ENCODE assay signal across 8 mouse cellular contexts in the genomic region with DNA sequence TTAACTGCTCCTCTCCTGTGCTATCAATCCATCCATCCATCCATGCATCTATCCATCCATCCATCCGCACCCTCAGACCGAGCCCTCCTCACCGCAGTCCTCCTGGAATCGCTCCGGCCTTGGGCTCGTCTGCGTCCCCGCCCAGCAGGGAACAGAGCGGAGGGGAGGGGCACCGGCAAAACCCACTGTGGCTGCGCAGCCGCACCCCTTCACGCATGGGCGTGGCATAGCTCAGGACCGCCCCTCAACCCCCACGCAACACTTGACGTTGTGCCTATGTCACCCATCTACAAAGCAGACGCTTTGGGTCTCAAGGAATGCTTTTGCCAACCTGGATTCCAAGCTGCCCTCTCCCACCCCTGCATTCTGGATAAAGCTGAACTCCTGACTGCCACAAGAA. TPM values are rescaled to one million over a fixed set of nuclear protein-coding genes. Genes with fewer than 3 reads are reported as not detected.
DNase-seq lines count a peak whose midpoint lies in the region; ATAC-seq and TF ChIP-seq lines count a peak whose summit lies in the region.

A gene (minus strand): TSS at position 137 of the 400 bp plus-strand sequence.

- peak; percentile 74 for DNase-seq in ES-E14 (ENCODE audit: low read depth, low spot score)
- peak; percentile 96 for DNase-seq in cerebellum, adult 11-12 months
- DNase-seq in forebrain, postnatal 0 days: peak; percentile 95
- peak; percentile 74 for DNase-seq in heart, postnatal 25 days (ENCODE audit: low spot score)
- peak; percentile 93 to 96 for DNase-seq in layer of hippocampus, adult 18-20 months (ENCODE audit: low spot score in 2 of 2)
- DNase-seq in lung, adult 18-20 months: peak; percentile 87 to 92
- peak; percentile 93 for DNase-seq in testis, postnatal 10 days (ENCODE audit: low spot score)

- H3K27me3 ChIP-seq in forebrain, postnatal 0 days (ENCODE audit: insufficient read depth, low read length): no peaks in the 10 kb centered on the region
- no peaks in the 10 kb centered on the region for H3K27me3 ChIP-seq in neural tube, embryonic 15.5 days (replicated peaks)

- peak within 1 kb of the TSS; percentile 95 for H3K4me2 ChIP-seq in forebrain, postnatal 0 days (ENCODE audit: low read depth)
- peak within 1 kb of the TSS; percentile 98 for H3K4me2 ChIP-seq in neural tube, embryonic 15.5 days

- peaks cover 30% of the 10 kb centered on the region for H3K36me3 ChIP-seq in ES-E14 (ENCODE audit: control insufficient read depth, insufficient read depth, low read length, poor library complexity, severe bottlenecking)
- H3K36me3 ChIP-seq in forebrain, postnatal 0 days (ENCODE audit: insufficient read depth): peaks cover 52% of the 10 kb centered on the region
- H3K36me3 ChIP-seq in neural tube, embryonic 15.5 days: peaks cover 51% of the 10 kb centered on the region

- WGBS in forebrain, postnatal 0 days: under 1% methylated on average over 18 of the region's 18 CpGs
- 2% methylated on average over 18 of the region's 18 CpGs for WGBS in neural tube, embryonic 15.5 days

- intact Hi-C loops in heart, postnatal 25 days (cut with DNase I): loop anchor here (5.0 kb wide), 1 partner anchor 74 kb away; no protein-coding TSS in a partner anchor

- H3K4me1 ChIP-seq in ES-E14 (ENCODE audit: control insufficient read depth in 2 of 2, insufficient read depth in 2 of 2, low read length in 2 of 2, poor library complexity in 1 of 2): peaks cover 3 to 26% of the 10 kb centered on the region in 2 experiments; a peak in 2 of 4 replicates
- 0 out of 2 replicates have a peak, but pooled peaks cover 10% of the 10 kb centered on the region for H3K4me1 ChIP-seq in forebrain, postnatal 0 days (ENCODE audit: insufficient read depth)
- H3K4me1 ChIP-seq in neural tube, embryonic 15.5 days: peaks cover 49% of the 10 kb centered on the region

- no peak within 1 kb of the TSS for H3K27ac ChIP-seq in ES-E14 (ENCODE audit: insufficient read depth, low read depth, low read length, poor library complexity, severe bottlenecking)
- peak within 1 kb of the TSS; percentile 80 for H3K27ac ChIP-seq in forebrain, postnatal 0 days (ENCODE audit: low read depth, low read length)
- peak within 1 kb of the TSS; percentile 78 for H3K27ac ChIP-seq in neural tube, embryonic 15.5 days (replicated peaks)

- no peaks in the 10 kb centered on the region for H3K9me3 ChIP-seq in ES-E14 (ENCODE audit: control insufficient read depth, insufficient read depth, low read depth, low read length)
- H3K9me3 ChIP-seq in forebrain, postnatal 0 days (ENCODE audit: low read length): no peaks in the 10 kb centered on the region
- H3K9me3 ChIP-seq in neural tube, embryonic 15.5 days (replicated peaks): no peaks in the 10 kb centered on the region

- H3K9ac ChIP-seq in ES-E14 (ENCODE audit: insufficient read depth, low read depth, low read length, poor library complexity, severe bottlenecking): no peak within 1 kb of the TSS
- peak within 1 kb of the TSS; percentile 68 for H3K9ac ChIP-seq in forebrain, postnatal 0 days
- H3K9ac ChIP-seq in neural tube, embryonic 15.5 days (replicated peaks): peak within 1 kb of the TSS; percentile 78

- TF ChIP-seq CTCF in forebrain, postnatal 0 days (IDR thresholded peaks at IDR 0.05; ENCODE audit: low read depth): peak; percentile 4; the same call in 1 of the 2 replicates

- ATAC-seq in forebrain, postnatal 0 days: peak; percentile 91
- peak; percentile 91 for ATAC-seq in neural tube, embryonic 15.5 days (ENCODE audit: low FRiP score)

- peak within 1 kb of the TSS; percentile 0 to 15; a peak in 3 of 4 replicates for H3K4me3 ChIP-seq in ES-E14 (ENCODE audit: insufficient read depth in 1 of 2, low read depth in 1 of 2, low read length in 2 of 2, poor library complexity in 1 of 2, severe bottlenecking in 1 of 2)
- peak within 1 kb of the TSS; percentile 72 for H3K4me3 ChIP-seq in forebrain, postnatal 0 days (ENCODE audit: low read depth, low read length)
- peak within 1 kb of the TSS; percentile 61 for H3K4me3 ChIP-seq in neural tube, embryonic 15.5 days (replicated peaks)

- in situ Hi-C loops in ES-E14 (cut with MboI; ENCODE audit: low sequenced_read_pairs in 2 of 2, unreplicated experiment in 2 of 2): no loop called here

TF ChIP-seq in ES-E14, 5 proteins besides CTCF, POLR2A, EP300 and RAD21:
- no peak for TF ChIP-seq CHD2 (IDR thresholded peaks at IDR 0.05; ENCODE audit: low read depth, low read length)
- no peak for TF ChIP-seq MAFK (IDR thresholded peaks at IDR 0.05; ENCODE audit: insufficient read depth, low read depth, low read length)
- no peak for TF ChIP-seq HCFC1 (IDR thresholded peaks at IDR 0.05; ENCODE audit: borderline replicate concordance, insufficient read depth, low read length)
- no peak for TF ChIP-seq ZC3H11A (IDR thresholded peaks at IDR 0.05; ENCODE audit: borderline replicate concordance, low read depth, low read length)
- TF ChIP-seq ZNF384 (IDR thresholded peaks at IDR 0.05; ENCODE audit: low read depth, low read length): no peak

RNA-seq across cellular contexts. Expression of the gene that starts here (rescaled TPM):
- 13.3 and 14.6 TPM in 2 replicates for total RNA-seq in ES-E14 (2012; rRNA removed)
- total RNA-seq in forebrain, postnatal 0 days (2014; rRNA removed): 148 and 158 TPM in 2 replicates
- polyA plus RNA-seq in forebrain, postnatal 0 days (2015; fragmentation: Nextera tagmentation; extraction: Ambion mirVana): 86.1 and 101 TPM in 2 replicates
- total RNA-seq in heart, postnatal 25 days (2021): 10 to 100 TPM; 20.0 to 22.5 TPM
- 100 to 1,000 TPM; 128 to 134 TPM for total RNA-seq in layer of hippocampus, adult 18-20 months (2021)
- polyA plus RNA-seq in neural tube, embryonic 15.5 days (2015; fragmentation: Nextera tagmentation; extraction: Ambion mirVana): 93.2 and 114 TPM in 2 replicates

Comparison
In these comparisons a context has a peak if more than half of its experiments do, and no peak if none do; other contexts are left out.
1. H3K4me3 ChIP-seq: peak in every context shown above with its lines; median percentile 72 in forebrain, postnatal 0 days; 61 in neural tube, embryonic 15.5 days; 8 in ES-E14.